Mouse (Mus musculus): ENCODE data around the gene Ntn1. TPM values are rescaled to one million over a fixed set of nuclear protein-coding genes. Genes with fewer than 3 reads are reported as not detected.

Ntn1 gene
- polyA plus RNA-seq, 1 experiment from 2014 or later: 6.8 TPM

GRCm38 (mm10) chr11:68214496-68215205 is 186.0 kb downstream of the Ntn1 start:
- no peaks in the 10 kb centered on the region for H3K9me3 ChIP-seq (replicated peaks)
- peak; percentile 22 for ATAC-seq
- H3K9ac ChIP-seq: no peak overlapping the region
- H3K36me3 ChIP-seq (ENCODE audit: poor library complexity, severe bottlenecking): peaks cover 5% of the 10 kb centered on the region; the same call in 1 of the 2 replicates
- H3K27me3 ChIP-seq: no peaks in the 10 kb centered on the region
- H3K4me1 ChIP-seq: peaks cover 31% of the 10 kb centered on the region
- peak overlapping the region; percentile 84 for H3K27ac ChIP-seq
- 45% methylated on average over 9 of the region's 9 CpGs for WGBS
- H3K4me3 ChIP-seq: no peak overlapping the region
- H3K4me2 ChIP-seq: peak overlapping the region; percentile 28; the same call in 1 of the 2 replicates

DNA sequence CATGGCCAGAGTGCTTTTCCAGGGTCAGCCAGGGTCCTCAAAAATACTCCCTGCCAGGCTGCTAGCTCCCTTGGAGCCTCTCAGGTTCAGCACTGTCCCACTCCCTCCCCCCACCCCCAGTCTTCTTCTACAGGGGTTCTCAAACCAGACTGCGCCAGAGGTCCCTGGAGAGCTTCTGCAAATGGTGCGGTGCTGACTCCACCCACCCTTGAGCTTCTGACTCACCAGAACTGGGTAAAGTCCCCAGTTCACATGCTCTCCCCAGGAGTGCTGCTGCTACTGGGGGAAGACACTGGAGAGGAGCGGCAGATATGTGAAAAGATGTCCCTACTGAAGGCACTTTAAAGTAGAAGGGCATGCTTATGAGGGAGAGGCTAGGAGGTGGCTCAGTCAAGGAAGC is 186.7 kb downstream of the Ntn1 start:
- no peak for ATAC-seq
- no peak overlapping the region for H3K27ac ChIP-seq
- WGBS: 90% methylated on average over 3 of the region's 3 CpGs
- H3K36me3 ChIP-seq (ENCODE audit: poor library complexity, severe bottlenecking): peaks cover 5% of the 10 kb centered on the region; the same call in 1 of the 2 replicates
- no peak overlapping the region for H3K9ac ChIP-seq
- no peaks in the 10 kb centered on the region for H3K9me3 ChIP-seq (replicated peaks)
- H3K4me2 ChIP-seq: no peak overlapping the region
- no peaks in the 10 kb centered on the region for H3K27me3 ChIP-seq
- peaks cover 32% of the 10 kb centered on the region for H3K4me1 ChIP-seq
- H3K4me3 ChIP-seq: no peak overlapping the region

- H3K4me3 ChIP-seq: no peak overlapping the region
- peaks cover 38% of the 10 kb centered on the region for H3K4me1 ChIP-seq
- H3K9ac ChIP-seq: no peak overlapping the region
- H3K9me3 ChIP-seq (replicated peaks): no peaks in the 10 kb centered on the region
- no peaks in the 10 kb centered on the region for H3K27me3 ChIP-seq
- WGBS: 69% methylated on average over 8 of the region's 8 CpGs
- H3K4me2 ChIP-seq: no peak overlapping the region
- no peak overlapping the region for H3K27ac ChIP-seq
- ATAC-seq: no peak
- H3K36me3 ChIP-seq (ENCODE audit: poor library complexity, severe bottlenecking): peaks cover 5% of the 10 kb centered on the region; the same call in 1 of the 2 replicates
Measured at GRCm38 (mm10) chr11:68211924-68212578, 188.6 kb downstream of the Ntn1 start.

- ATAC-seq: no peak
- Histone ChIP-seq H3K36me3 (ENCODE audit: poor library complexity, severe bottlenecking) (peaks cover 5% of the 10 kb centered on the region; the same call in 1 of the 2 replicates), H3K4me1 (peaks cover 24% of the 10 kb centered on the region), H3K9ac (no peak overlapping the region), H3K9me3 (replicated peaks) (no peaks in the 10 kb centered on the region), H3K4me2 (no peak overlapping the region), H3K27ac (no peak overlapping the region), H3K4me3 (no peak overlapping the region), H3K27me3 (no peaks in the 10 kb centered on the region)
- WGBS: 89% methylated on average over 5 of the region's 5 CpGs
Measured at GRCm38 (mm10) chr11:68210714-68211113, 189.9 kb downstream of the Ntn1 start.

- H3K9me3 ChIP-seq (replicated peaks): no peaks in the 10 kb centered on the region
- no peak overlapping the region for H3K4me2 ChIP-seq
- no peak overlapping the region for H3K9ac ChIP-seq
- 94% methylated on average over 4 of the region's 4 CpGs for WGBS
- H3K36me3 ChIP-seq (ENCODE audit: poor library complexity, severe bottlenecking): peaks cover 5% of the 10 kb centered on the region; the same call in 1 of the 2 replicates
- H3K4me3 ChIP-seq: no peak overlapping the region
- no peaks in the 10 kb centered on the region for H3K27me3 ChIP-seq
- no peak for ATAC-seq
- H3K4me1 ChIP-seq: peaks cover 12% of the 10 kb centered on the region
- no peak overlapping the region for H3K27ac ChIP-seq
Measured at GRCm38 (mm10) chr11:68209506-68209905, 191.1 kb downstream of the Ntn1 start.

DNA sequence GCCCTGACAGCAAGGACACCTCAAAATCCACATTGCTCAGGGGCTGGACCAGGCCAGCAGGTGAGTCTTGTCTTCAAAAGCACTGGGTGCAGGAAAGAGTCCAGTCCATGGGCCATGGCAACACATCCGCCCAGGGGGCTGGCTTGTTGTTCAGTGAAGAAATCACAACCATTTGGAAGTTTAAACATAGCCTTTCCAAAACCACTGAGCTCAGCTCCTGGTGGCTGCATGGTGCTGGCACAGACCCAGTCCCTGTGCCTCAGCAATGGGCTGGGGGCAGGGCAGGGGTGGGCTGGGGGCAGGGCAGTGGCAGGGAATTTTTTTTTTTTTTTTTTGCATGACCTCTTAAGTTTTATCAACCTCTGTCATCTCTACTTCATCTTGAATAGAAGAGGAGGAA is 192.0 kb downstream of the Ntn1 start:
- 100% methylated on average over 1 of the region's 1 CpGs for WGBS
- Histone ChIP-seq H3K4me1 (peaks cover 11% of the 10 kb centered on the region), H3K4me2 (no peak overlapping the region), H3K4me3 (no peak overlapping the region), H3K9me3 (replicated peaks) (no peaks in the 10 kb centered on the region), H3K27me3 (no peaks in the 10 kb centered on the region), H3K9ac (no peak overlapping the region), H3K36me3 (ENCODE audit: poor library complexity, severe bottlenecking) (peaks cover 5% of the 10 kb centered on the region; the same call in 1 of the 2 replicates), H3K27ac (no peak overlapping the region)
- no peak for ATAC-seq

- Histone ChIP-seq H3K36me3 (ENCODE audit: poor library complexity, severe bottlenecking) (peaks cover 3% of the 10 kb centered on the region; the same call in 1 of the 2 replicates), H3K4me2 (no peak overlapping the region), H3K9ac (no peak overlapping the region), H3K9me3 (replicated peaks) (no peaks in the 10 kb centered on the region), H3K4me3 (no peak overlapping the region), H3K4me1 (peaks cover 14% of the 10 kb centered on the region), H3K27me3 (no peaks in the 10 kb centered on the region), H3K27ac (no peak overlapping the region)
- 90% methylated on average over 2 of the region's 2 CpGs for WGBS
- ATAC-seq: no peak
Measured at GRCm38 (mm10) chr11:68208023-68208422, 192.6 kb downstream of the Ntn1 start.

GRCm38 (mm10) chr11:68205572-68206229 is 194.9 kb downstream of the Ntn1 start:
- H3K4me2 ChIP-seq: no peak overlapping the region
- H3K9me3 ChIP-seq (replicated peaks): no peaks in the 10 kb centered on the region
- no peak overlapping the region for H3K27ac ChIP-seq
- WGBS: 87% methylated on average over 10 of the region's 10 CpGs
- ATAC-seq: no peak
- peaks cover 17% of the 10 kb centered on the region for H3K4me1 ChIP-seq
- H3K27me3 ChIP-seq: no peaks in the 10 kb centered on the region
- no peaks in the 10 kb centered on the region; the same call in 1 of the 2 replicates for H3K36me3 ChIP-seq (ENCODE audit: poor library complexity, severe bottlenecking)
- no peak overlapping the region for H3K4me3 ChIP-seq
- no peak overlapping the region for H3K9ac ChIP-seq

DNA sequence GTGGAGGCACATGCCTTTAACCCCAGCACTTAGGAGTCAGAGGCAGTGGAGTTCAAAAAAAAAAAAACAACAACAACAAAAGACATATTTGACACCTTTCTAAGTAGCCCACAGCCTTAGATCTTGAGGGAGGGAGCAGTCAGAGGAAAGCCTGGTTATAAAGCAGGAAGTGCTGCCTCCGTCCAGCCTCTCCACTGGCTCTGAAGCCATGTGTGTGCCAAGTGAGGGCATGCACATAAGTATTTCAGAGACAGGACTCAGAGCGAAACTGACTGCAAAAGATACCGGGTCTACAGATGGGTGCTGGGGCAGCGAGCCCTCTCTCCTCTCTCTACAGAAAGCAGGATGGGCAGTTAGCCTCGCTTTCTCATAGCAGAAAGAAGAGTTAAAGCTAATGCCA is 196.2 kb downstream of the Ntn1 start:
- H3K4me1 ChIP-seq: peaks cover 26% of the 10 kb centered on the region
- 89% methylated on average over 5 of the region's 5 CpGs for WGBS
- no peak overlapping the region for H3K27ac ChIP-seq
- H3K4me3 ChIP-seq: no peak overlapping the region
- ATAC-seq: no peak
- no peaks in the 10 kb centered on the region for H3K36me3 ChIP-seq (ENCODE audit: poor library complexity, severe bottlenecking)
- no peak overlapping the region for H3K4me2 ChIP-seq
- H3K27me3 ChIP-seq: no peaks in the 10 kb centered on the region
- H3K9me3 ChIP-seq (replicated peaks): no peaks in the 10 kb centered on the region
- H3K9ac ChIP-seq: no peak overlapping the region

GRCm38 (mm10) chr11:68203658-68204315 is 196.8 kb downstream of the Ntn1 start:
- Histone ChIP-seq H3K4me2 (no peak overlapping the region), H3K4me3 (no peak overlapping the region), H3K27ac (no peak overlapping the region), H3K9ac (no peak overlapping the region), H3K27me3 (no peaks in the 10 kb centered on the region), H3K36me3 (ENCODE audit: poor library complexity, severe bottlenecking) (no peaks in the 10 kb centered on the region), H3K9me3 (replicated peaks) (no peaks in the 10 kb centered on the region), H3K4me1 (peaks cover 27% of the 10 kb centered on the region)
- 75% methylated on average over 10 of the region's 10 CpGs for WGBS
- ATAC-seq: no peak

DNA sequence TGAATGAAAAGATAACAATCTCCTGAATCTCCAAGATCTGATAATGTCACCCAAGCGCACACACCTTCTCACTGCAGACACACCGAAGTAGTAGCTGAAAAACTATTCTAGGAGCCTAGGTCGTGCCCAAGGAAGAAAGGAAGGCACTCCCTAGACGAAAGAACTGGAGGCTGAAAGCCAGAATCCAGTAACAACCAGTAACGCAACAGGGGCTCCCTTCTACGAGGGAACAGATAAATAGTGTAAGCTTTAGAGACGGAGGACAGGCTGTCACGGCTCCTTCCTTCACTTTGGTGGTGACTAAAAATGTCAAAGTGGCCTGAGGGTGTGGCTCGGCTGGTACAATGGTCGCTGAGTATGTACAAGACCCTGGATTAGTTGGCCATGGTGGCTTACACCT is 198.1 kb downstream of the Ntn1 start:
- WGBS: 49% methylated on average over 10 of the region's 10 CpGs
- Histone ChIP-seq H3K4me1 (peaks cover 22% of the 10 kb centered on the region), H3K27ac (no peak overlapping the region), H3K36me3 (ENCODE audit: poor library complexity, severe bottlenecking) (no peaks in the 10 kb centered on the region), H3K9me3 (replicated peaks) (no peaks in the 10 kb centered on the region), H3K27me3 (no peaks in the 10 kb centered on the region), H3K9ac (no peak overlapping the region), H3K4me2 (no peak overlapping the region), H3K4me3 (no peak overlapping the region)
- no peak for ATAC-seq

Data from forebrain, embryonic 13.5 days (tissue).